Mouse (Mus musculus) ES-E14 (cell line): Measurements from ENCODE around the gene Rpl11.

Experiments
- ZC3H11A ChIP-seq: IDR thresholded peaks from 2 replicates; pipeline ENCODE4 v1.6.1; 2012; ENCODE audit warnings: low read depth, mild to moderate bottlenecking, inconsistent platforms, low read length, borderline replicate concordance
- ZNF384 ChIP-seq: IDR thresholded peaks from 2 replicates; pipeline ENCODE4 v1.6.1; 2012; ENCODE audit warnings: low read depth, low read length, inconsistent platforms

GRCm38 (mm10) chr4:136027416-136028131 is 25.7 kb downstream of the Rpl11 start:
- TF ChIP-seq ZC3H11A, result no peak
- TF ChIP-seq ZNF384, result no peak
